Mouse (Mus musculus) embryo, embryonic 10 days (tissue): ENCODE data around the gene Mthfr.

Source experiments
- DNase-seq: peaks from one replicate; pipeline ENCODE4 v3.0.0-alpha.2; 2015; ENCODE audit warnings: low spot score

Gene Mthfr

GRCm38 (mm10) chr4:148089166-148089565 lies 50.3 kb downstream of the Mthfr start:
- no peak for DNase-seq

GRCm38 (mm10) chr4:148091181-148091580 lies 52.3 kb downstream of the Mthfr start:
- DNase-seq = no peak

- no peak for DNase-seq
Observed at GRCm38 (mm10) chr4:148092551-148093271, 53.8 kb downstream of the Mthfr start.

- DNase-seq = no peak
Observed at GRCm38 (mm10) chr4:148094161-148094560, 55.3 kb downstream of the Mthfr start.

- DNase-seq = no peak
Observed at GRCm38 (mm10) chr4:148095081-148095480, 56.2 kb downstream of the Mthfr start.

- no peak for DNase-seq
Observed at GRCm38 (mm10) chr4:148097936-148098335, 59.1 kb downstream of the Mthfr start.

- DNase-seq = no peak
Observed at GRCm38 (mm10) chr4:148098666-148099065, 59.8 kb downstream of the Mthfr start.

GRCm38 (mm10) chr4:148101801-148102527 lies 63.1 kb downstream of the Mthfr start:
- DNase-seq = peak; percentile 82

- no peak for DNase-seq
Observed at GRCm38 (mm10) chr4:148104146-148104545, 65.3 kb downstream of the Mthfr start.

- DNase-seq = peak; percentile 76
Observed at GRCm38 (mm10) chr4:148107621-148108291, 68.9 kb downstream of the Mthfr start.

GRCm38 (mm10) chr4:148108565-148109100 lies 69.8 kb downstream of the Mthfr start:
- DNase-seq = no peak
